Mouse (Mus musculus) kidney, postnatal 36 days (tissue): ENCODE measurements at regions not wholly inside any gene's neighbourhood (a gene's known extent, or its start where the extent isn't known, plus 50 kb on each side); places are given as distances from the start of the nearest gene placed in this dataset.

ENCODE experiments used
- DNase-seq, 2 experiments: peaks; one replicate each; pipeline ENCODE4 v3.0.0; 2021 to 2022; ENCODE audit warnings: mixed read lengths in 2 of 2

- no peak for DNase-seq
Observed at GRCm38 (mm10) chr6:84383718-84384117, 210.0 kb downstream of the Cyp26b1 start.

DNA sequence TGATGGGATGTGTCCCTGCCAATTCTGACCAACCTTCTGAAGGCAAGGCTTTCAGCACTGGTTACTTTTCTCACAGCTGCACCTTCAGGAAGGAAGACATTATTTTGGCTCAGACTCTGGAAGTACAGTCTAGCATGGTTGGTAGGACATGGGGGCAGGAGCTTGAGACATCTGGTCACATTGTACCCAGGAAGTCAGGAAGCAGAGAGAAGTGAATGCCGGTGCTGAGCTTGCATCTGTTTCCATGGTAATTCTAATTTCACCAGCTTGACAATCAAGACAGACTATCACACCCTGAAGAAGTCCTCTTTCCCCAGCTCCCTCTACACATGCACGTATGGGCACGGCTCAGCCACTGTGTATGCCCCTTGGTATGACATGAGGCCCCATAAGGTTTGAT, 210.6 kb downstream of the Cyp26b1 start:
- no peak for DNase-seq

DNA sequence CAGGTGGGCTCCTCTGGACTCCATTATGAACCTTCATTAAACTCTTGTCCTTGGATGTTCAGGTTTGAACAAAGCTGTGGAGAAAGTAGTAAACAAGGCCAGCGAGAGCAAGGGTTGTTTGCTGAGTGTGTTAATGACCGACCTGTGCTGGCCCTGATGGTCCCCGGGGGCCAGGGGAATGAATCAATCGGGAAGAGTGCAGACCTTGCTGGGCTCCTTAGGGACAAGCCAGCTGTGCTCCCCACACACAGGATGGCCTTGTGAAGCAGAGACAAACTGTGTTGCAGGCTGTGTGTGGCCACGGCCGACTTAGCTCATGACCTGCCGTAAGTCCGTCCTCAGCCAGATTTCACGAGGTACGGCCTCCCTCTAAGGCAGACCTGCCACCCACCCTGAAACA, 212.1 kb downstream of the Cyp26b1 start:
- DNase-seq: no peak

GRCm38 (mm10) chr6:84376666-84377065, 217.0 kb downstream of the Cyp26b1 start:
- no peak for DNase-seq

DNA sequence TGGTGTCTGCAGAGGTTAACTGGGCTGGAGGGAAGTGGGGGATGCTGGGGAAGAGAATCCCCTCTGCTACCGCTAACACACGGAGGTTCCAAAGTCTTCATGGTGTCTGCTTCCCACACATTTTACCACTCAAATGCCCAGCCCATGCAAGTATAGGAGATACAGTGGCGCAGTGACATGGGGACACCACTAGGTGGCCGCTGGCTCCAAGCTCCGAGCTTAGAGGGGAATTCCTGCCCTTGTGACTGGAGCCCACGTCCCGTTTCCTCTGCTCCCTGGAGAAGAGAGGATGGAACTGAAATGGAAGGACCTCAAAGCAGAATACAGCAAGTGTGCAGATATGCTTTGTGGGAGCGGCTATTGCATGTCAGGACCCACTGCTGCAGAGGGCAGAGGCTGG, 218.2 kb downstream of the Cyp26b1 start:
- peak; percentile 28 to 69 for DNase-seq

DNA sequence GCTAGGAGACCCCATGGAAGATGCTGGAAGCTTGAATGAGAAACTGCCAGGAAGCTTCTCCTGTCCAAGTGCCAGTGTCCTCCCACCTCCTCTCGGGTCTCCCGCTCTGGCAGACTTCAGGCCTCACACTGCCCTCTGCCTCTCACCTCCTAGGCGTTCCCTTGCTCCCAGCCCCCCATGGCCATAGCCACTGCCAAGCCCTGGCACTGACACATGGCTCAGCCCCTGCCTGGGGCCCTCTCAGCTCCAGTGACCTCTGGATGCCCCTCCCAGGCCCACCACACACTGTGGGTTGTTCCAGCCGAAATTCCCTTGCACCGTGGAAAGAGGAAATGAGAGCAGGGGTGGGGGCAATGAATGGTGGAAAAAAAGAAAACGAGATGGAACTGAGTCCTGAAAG, 227.3 kb downstream of the Cyp26b1 start:
- DNase-seq: no peak

DNA sequence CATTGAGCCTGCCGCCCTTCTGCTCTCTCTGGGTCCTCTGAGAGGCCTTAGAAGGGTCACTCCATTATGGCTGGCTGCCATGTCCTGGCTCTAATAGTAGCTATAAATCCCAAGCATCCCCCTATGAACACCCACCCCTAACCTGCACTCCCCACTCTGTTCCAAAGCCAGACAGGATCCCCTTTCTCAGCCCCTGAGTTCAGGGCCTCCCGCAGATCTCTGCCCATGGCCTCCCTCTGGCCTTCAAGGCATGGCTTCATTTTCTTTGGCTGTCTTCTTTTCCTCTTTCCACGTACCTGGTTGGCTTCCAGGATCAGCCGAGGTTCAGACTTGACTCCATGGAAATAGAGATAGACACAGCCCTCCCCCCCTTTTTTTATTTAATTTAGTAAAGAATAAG, 227.8 kb downstream of the Cyp26b1 start:
- DNase-seq: no peak

DNA sequence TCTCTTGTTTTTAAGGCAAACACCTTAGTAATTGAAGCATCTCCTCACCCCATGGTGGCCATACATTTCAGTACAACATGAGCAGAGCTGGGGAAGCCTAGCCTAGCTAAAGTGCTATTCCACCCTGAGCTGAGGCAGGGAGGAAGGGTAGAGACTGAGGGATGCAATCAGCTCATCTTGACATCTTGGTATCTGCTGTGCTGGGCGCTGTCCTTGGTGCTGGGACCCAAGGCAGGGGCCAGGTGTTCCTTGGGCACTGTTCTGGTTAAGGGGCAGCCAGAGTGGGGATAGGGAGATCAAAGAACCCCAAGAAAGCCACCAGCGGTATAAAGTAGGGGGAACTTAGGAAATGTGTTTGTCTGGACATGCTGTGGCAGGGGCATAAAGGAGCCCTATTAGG, 228.7 kb downstream of the Cyp26b1 start:
- peak in 1 of 2 experiments; percentile 35 for DNase-seq

DNA sequence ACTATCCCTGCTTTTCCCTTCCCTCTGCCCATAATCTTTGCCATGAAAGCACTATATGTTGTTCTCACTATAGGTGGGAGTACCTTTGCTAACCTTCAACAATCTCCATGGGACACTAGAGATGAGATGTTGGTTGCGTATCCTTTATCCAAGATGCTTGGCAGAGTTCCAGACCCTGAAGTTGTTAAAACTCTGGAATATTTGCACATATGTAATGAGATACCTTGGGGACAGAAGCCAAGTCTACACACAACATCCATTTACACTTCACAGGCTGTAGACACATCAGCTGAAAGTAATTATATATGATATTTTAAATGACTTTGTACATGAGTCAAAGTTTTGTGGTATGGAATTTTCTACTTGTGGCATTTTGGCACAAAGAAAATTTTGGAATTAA, 231.4 kb downstream of the Cyp26b1 start:
- DNase-seq: no peak

DNA sequence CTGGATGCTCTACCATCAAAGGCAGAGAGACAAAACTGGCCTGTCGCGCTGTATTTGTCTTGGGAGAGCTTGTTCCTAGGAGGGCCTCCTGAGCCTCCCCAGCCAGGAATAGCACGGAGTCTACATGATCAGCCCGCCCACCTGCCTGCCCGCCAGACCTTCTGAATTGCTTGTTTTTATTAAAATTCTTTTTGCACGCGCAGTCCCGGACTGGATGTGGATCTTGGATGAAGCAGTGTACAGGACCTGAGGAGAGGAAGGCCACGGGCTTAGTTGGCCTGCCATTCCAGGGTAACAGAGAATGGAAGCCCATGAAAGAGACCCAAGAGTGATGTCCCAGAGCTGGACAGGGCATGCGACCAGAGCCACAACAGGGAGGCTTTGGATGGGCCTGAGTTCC, 235.8 kb downstream of the Cyp26b1 start:
- DNase-seq: no peak

DNA sequence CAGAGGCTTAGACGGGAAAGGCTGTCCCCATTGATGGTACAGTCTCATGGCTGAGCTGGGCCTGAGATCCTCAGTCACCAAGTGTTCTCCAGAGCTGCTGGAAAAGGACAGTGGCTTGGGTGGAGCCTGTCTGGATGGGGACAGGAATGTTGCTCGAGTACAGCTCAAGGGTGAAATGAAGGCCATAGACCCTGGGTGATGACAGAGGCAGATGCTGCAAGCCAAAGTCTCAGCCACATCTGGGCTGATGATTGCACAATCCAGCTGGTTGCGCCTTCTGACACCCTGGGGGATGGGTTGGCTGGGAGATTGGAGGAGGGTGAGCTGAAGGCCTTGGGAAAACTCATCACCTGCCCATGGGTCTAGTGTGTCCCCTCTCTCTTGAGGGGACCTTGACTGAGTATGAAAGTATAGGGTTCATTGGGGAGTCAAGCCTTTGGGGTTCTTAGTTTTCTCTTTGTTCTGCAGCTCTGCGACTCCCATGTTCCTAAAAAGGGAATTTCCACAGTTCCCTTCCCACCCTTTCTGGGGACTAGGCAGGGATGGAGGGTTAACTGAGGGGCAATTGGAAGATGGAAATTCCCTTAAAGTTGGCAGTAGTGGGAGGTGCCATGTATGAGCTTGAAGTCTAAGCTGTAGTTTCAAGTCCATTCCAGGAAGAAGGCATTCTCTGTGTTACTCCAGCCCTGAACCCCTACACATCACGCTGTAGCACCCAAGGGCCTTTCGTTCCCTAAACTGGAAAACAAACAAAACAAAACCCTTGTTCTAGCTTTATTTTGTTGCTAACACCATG, 240.1 kb downstream of the Cyp26b1 start:
- DNase-seq: no peak

DNA sequence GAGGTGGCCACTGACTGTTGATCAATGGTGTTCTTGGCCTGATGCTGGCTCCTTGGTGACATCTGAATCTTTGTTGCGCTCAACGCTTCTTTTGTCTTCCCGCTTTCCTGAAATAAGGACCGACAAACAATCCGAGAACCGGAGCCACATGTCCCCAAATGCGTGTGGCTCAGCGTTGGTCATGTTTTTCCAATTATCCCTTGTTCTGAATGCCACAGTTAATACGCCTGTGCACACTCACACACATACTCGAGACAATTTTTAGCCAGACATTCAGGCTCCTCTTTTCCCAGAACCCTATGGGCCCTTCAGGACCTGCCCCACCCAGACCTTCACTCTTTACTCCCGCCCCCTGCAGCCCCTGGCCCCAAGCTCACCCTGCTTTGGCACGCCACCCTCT, 248.8 kb downstream of the Cyp26b1 start:
- no peak for DNase-seq

GRCm38 (mm10) chr6:84333666-84334179, 260.0 kb downstream of the Cyp26b1 start:
- DNase-seq: no peak

DNA sequence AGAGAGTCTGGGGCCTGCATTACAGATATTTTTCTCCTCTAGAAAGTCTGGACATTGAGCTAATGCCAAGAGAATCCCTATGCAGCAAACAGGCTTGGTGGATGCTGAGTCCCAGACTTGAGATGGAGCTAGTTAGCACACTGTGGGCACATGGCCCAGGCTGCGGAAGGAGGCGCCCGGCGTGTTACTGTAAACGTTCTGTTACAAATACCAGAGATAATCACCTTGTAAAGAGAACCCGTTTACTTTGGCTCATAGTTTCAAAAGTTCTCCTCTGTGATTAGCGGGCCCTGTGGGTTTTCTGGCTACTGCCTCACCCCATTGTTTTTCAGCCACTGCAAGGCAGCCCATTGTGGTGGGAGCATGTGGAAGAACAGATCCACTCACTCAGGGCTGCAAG, 264.6 kb downstream of the Cyp26b1 start:
- DNase-seq: no peak

DNA sequence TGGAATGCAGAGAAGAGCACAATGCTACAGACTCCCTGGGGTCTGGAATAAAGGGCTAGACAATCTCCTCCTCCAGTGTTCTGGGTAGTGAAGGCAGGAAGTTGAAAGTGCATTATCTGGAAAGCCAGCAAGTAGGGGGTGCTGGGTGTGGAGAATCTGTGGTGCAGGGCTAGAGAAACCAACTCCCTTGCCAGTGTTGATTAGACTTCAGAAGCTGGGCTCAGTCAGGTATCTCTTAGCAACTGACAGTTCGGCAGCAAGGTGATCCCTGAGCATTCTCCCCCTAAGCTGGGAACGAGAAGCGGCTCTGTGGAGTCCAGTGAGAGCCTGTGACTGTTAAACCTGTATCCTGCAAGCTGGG, 265.7 kb downstream of the Cyp26b1 start:
- no peak for DNase-seq

GRCm38 (mm10) chr6:84327306-84328029, 266.2 kb downstream of the Cyp26b1 start:
- no peak for DNase-seq

GRCm38 (mm10) chr6:84325384-84326114, 268.2 kb downstream of the Cyp26b1 start:
- peak in 1 of 2 experiments; percentile 13 for DNase-seq

DNA sequence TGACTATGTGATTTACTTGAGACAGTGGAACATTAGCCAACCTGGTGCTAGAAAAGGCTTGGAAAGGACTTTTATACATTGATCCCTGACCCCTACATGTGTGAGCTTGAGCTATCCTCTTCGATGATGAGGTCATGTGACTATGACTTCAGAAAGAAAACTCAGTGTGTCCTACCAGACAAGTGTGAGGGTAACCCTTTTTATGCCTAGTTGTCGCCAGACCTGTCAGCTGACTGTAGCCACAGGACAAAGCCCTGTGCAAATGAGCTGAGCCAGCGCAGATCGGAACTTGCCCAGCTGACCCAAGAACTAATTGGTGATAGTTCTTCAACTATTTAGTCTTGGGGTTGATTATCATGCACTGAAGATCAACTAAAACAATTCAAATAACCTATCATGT, 269.5 kb downstream of the Cyp26b1 start:
- no peak for DNase-seq

DNA sequence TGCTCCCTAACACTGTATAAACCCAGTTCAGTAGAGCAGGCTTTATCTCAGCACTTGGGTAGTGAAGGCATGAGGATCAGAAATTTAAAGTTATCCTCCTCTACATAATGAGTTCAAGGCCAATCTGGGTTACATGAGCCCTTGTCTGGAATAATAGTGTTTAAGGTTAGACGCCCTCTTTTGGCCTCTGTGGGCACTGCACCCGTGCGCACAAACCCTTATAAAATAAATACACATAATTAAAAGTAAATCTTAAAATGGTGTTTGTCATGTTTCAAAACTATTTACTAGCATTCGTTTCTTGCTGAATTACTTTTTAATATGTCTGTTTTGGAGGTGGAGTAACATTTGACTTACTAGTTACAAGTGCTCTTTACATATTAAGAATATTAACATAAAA, 271.2 kb downstream of the Cyp26b1 start:
- no peak for DNase-seq

- peak in 1 of 2 experiments; percentile 28 for DNase-seq
Observed at GRCm38 (mm10) chr6:84320586-84320985, 273.1 kb downstream of the Cyp26b1 start.

GRCm38 (mm10) chr6:84318774-84319173, 274.9 kb downstream of the Cyp26b1 start:
- no peak for DNase-seq

- DNase-seq: peak; percentile 28 to 53
Observed at GRCm38 (mm10) chr6:84317026-84317425, 276.7 kb downstream of the Cyp26b1 start.

DNA sequence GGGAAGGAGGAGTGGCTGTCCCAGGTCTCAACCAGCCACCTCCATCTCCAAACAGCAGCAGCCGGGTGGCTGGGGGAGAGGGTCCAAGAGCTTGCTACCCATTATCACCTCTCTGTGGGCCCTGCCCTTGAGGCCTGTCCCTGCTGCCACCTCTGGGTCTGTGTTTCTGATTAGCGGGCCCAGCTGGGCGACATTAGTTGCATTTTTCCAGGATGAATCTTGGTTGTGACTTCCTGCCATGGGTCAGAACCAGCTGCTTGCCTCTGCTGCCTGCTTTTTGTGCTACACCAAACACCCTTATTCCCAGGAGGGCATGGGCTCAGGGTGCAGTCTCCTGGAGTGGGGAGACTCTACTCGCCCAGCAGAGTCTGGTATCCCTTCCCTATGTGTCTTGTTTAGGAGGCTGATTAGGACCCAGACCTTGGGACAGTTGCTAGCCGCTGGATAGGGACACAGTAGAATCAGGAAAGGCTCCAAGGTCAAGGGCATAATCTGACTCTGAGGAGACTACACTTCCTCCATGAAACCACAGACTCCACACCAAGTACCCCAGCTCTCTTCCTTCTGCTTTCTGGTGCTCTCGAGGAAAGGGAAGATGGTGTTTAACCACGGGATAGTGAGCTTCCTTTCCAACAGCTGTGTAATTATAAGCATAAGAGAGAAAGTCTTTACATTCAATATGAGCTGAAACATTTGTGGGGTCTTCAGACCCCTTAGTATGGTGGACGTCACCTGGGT, 278.4 kb downstream of the Cyp26b1 start:
- DNase-seq: no peak
